Mouse (Mus musculus): ENCODE results near the gene Hsd17b13. TPM values are rescaled to one million over a fixed set of nuclear protein-coding genes. Genes with fewer than 3 reads are reported as not detected.
"Not testable (repeated sequence)": the region's sequence is repeated elsewhere in the genome, so short reads cannot be mapped to it uniquely, and the experiment has no call there.

The Hsd17b13 gene
- polyA plus RNA-seq, 1 experiment = 1.6 TPM

DNA sequence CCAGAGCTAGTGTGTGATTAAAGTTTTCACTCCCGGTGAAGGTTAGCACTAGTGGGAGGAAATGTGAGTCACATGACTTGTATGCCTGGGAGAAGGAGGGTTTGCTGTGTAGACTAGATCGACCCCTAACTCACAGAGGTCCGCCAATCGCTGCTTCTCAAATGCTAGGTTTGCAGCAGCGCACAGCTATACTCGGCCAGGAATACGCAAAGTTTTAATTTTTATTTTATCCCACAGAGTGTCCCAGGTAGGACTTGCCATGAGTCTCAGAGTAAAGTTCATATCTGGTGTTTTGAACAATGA lies 37.9 kb downstream of the Hsd17b13 start:
- Histone ChIP-seq H3K36me3 (ENCODE audit: control insufficient read depth, insufficient read depth, low read length) (no peaks in the 10 kb centered on the region), H3K27me3 (ENCODE audit: control insufficient read depth, insufficient read depth, low read length) (0 out of 2 replicates have a peak, but pooled peaks cover 2% of the 10 kb centered on the region), H3K4me1 (ENCODE audit: control insufficient read depth, insufficient read depth, insufficient read length) (no peaks in the 10 kb centered on the region), H3K4me3 (ENCODE audit: extremely low read depth, insufficient read depth, insufficient read length) (no peak overlapping the region), H3K27ac (ENCODE audit: insufficient read depth, low read length) (no peak overlapping the region)
- no peak for TF ChIP-seq POLR2A (IDR thresholded peaks at IDR 0.05; ENCODE audit: low read depth, low read length)
- no peak for TF ChIP-seq CTCF (IDR thresholded peaks at IDR 0.05; ENCODE audit: extremely low read depth, insufficient read depth, insufficient read length, insufficient replicate concordance)
- 70% methylated on average over 7 of the region's 7 CpGs for WGBS
- DNase-seq (ENCODE audit: low read depth in 1 of 2, low spot score in 2 of 2) = no peak

DNA sequence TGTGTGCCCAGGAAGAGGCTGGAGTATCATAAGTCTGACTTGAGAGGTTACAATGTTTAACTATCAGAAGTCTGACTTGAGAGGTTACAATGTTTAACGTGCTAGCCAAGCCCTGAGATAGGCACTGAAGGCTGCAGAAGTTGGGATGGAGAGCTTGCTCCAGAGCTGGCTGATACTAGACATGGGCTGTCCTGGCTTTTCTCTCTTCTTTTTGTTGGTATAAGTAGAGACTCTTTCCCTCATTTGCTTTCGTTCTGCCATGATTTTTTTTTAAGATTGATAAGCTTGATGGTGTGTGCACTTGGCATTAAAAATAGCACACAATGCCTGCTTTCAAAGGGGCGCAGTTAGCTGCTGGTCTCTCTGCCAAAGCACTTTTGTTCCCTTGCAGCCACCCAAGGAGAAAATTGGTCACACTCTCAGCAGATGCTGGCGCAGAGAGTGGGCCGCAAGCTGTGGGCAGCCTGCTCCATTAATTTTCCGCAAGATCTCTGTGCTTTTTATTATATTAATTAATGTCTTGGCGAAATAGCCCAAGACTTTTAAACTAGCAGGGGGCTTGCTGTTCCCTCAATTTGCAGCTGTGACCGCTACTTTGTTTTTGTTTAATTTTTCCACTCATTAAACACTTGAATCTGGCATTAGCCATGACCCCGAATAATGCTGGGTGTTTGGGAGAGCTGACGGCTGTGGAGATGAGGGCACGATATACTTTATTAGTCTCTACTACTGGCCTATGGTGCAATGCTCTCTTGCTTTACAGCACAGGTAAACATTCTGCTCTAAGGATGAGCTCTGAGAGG lies 38.5 kb downstream of the Hsd17b13 start:
- 0 out of 2 replicates have a peak, but pooled peaks cover 2% of the 10 kb centered on the region for H3K27me3 ChIP-seq (ENCODE audit: control insufficient read depth, insufficient read depth, low read length)
- DNase-seq (ENCODE audit: low read depth in 1 of 2, low spot score in 2 of 2) = no peak
- TF ChIP-seq POLR2A (IDR thresholded peaks at IDR 0.05; ENCODE audit: low read depth, low read length) (no peak), CTCF (IDR thresholded peaks at IDR 0.05; ENCODE audit: extremely low read depth, insufficient read depth, insufficient read length, insufficient replicate concordance) (no peak)
- no peaks in the 10 kb centered on the region for H3K4me1 ChIP-seq (ENCODE audit: control insufficient read depth, insufficient read depth, insufficient read length)
- no peak overlapping the region for H3K27ac ChIP-seq (ENCODE audit: insufficient read depth, low read length)
- H3K36me3 ChIP-seq (ENCODE audit: control insufficient read depth, insufficient read depth, low read length) = no peaks in the 10 kb centered on the region
- H3K4me3 ChIP-seq (ENCODE audit: extremely low read depth, insufficient read depth, insufficient read length) = no peak overlapping the region
- 88% methylated on average over 11 of the region's 11 CpGs for WGBS

DNA sequence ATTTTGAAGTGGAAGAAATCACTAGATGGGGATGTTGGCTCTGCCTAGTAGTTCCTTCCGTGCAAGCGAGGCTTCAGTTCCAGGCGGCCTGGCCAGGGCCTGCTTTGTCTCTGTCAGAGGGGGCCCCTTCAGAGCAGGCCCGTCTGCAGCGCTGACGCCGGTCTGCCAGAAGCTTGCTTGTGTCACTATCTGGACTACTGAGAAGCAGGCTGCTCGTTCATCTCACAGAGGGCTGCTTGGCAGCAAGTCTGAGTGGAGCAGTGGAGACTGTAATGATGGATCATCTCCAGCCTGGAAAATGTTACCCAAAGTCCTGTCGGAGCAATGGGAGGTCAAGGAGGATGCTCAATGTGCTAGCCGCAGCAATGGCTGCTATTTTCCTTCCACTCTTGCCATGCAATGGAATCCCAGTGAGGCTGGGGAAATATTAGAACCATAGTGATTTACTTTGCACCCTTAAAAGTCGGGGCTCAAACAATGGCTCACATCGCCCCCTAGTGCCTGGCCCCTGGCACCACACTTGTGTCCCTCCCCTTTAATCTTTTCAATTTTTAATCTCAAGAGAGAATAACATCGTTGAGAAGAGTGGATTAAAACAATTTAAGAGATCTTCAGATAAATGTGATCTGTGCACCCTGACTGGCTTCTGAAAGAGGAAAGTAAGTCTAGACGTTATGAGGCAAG lies 40.2 kb downstream of the Hsd17b13 start:
- TF ChIP-seq CTCF (IDR thresholded peaks at IDR 0.05; ENCODE audit: extremely low read depth, insufficient read depth, insufficient read length, insufficient replicate concordance) (peak; percentile 54; the same call in 1 of the 2 replicates), POLR2A (IDR thresholded peaks at IDR 0.05; ENCODE audit: low read depth, low read length) (no peak)
- Histone ChIP-seq H3K4me3 (ENCODE audit: extremely low read depth, insufficient read depth, insufficient read length) (no peak overlapping the region), H3K27ac (ENCODE audit: insufficient read depth, low read length) (no peak overlapping the region), H3K27me3 (ENCODE audit: control insufficient read depth, insufficient read depth, low read length) (0 out of 2 replicates have a peak, but pooled peaks cover 2% of the 10 kb centered on the region), H3K4me1 (ENCODE audit: control insufficient read depth, insufficient read depth, insufficient read length) (no peaks in the 10 kb centered on the region), H3K36me3 (ENCODE audit: control insufficient read depth, insufficient read depth, low read length) (no peaks in the 10 kb centered on the region)
- peak in 1 of 2 experiments; percentile 8 for DNase-seq (ENCODE audit: low read depth in 1 of 2, low spot score in 2 of 2)
- 64% methylated on average over 14 of the region's 14 CpGs for WGBS

DNA sequence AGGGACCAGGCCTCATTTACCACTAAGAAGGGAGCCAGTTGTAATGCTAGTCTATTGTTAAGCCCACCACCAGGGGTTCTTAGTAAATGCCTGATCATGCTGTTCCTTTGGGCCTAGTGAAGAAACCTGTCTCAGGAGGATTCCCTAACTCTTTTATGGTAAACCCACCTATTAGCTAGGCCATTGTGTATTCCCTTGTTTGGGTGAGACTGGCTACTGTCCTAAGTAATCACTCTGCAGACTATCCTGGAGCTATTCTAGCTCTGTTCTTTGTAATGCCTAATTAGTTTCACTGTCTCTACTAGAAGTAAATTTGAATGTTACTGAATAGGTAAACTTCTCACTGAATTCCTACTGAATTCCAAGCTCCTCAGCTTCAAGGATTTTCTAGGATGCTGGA lies 45.3 kb downstream of the Hsd17b13 start:
- H3K36me3 ChIP-seq (ENCODE audit: control insufficient read depth, insufficient read depth, low read length); H3K4me3 ChIP-seq (ENCODE audit: extremely low read depth, insufficient read depth, insufficient read length); H3K4me1 ChIP-seq (ENCODE audit: control insufficient read depth, insufficient read depth, insufficient read length); H3K27me3 ChIP-seq (ENCODE audit: control insufficient read depth, insufficient read depth, low read length); H3K27ac ChIP-seq (ENCODE audit: insufficient read depth, low read length); DNase-seq (ENCODE audit: low read depth in 1 of 2, low spot score in 2 of 2): not testable (repeated sequence)

DNA sequence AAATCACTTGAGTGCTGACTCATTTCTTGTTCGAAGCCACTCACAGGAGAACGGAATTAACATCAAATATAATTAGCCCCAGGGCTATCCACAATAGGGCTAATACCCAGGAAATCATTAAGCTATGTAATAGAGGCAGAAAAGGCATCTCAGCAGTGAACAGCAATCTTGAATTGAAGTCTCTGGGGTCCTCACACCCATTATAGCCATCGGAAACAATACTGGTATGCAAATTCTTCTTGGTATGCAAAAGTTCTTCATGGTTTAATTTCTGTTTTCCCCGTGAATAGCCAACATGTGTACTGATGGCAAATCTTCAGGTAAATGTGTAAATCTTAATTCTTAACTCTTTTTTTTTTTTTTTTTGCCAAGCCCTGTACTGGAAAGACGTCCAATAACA lies 46.7 kb downstream of the Hsd17b13 start:
- Histone ChIP-seq H3K4me3 (ENCODE audit: extremely low read depth, insufficient read depth, insufficient read length) (no peak overlapping the region), H3K27me3 (ENCODE audit: control insufficient read depth, insufficient read depth, low read length) (no peaks in the 10 kb centered on the region), H3K4me1 (ENCODE audit: control insufficient read depth, insufficient read depth, insufficient read length) (no peaks in the 10 kb centered on the region; the same call in 1 of the 2 replicates), H3K27ac (ENCODE audit: insufficient read depth, low read length) (no peak overlapping the region), H3K36me3 (ENCODE audit: control insufficient read depth, insufficient read depth, low read length) (no peaks in the 10 kb centered on the region)
- 45% methylated on average over 5 of the region's 5 CpGs for WGBS
- no peak for DNase-seq (ENCODE audit: low read depth in 1 of 2, low spot score in 2 of 2)
- TF ChIP-seq CTCF (IDR thresholded peaks at IDR 0.05; ENCODE audit: extremely low read depth, insufficient read depth, insufficient read length, insufficient replicate concordance) (no peak), POLR2A (IDR thresholded peaks at IDR 0.05; ENCODE audit: low read depth, low read length) (no peak)

DNA sequence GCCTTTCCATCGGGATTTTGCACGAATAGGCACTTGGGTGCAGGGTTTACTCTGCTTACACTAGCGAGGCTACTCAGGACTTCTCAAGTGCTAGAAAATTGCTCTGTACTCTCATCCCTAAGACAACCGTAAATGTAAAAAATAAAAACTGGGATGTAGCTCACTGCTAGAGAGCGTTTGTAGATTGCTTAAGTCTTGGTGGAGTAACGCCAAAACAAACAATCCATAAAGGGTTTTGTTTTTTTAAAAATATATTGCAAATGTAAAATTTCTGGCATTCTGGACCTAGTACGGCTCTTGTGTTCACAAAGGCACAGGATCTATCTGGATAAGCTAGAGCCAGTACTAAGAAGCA lies 49.0 kb downstream of the Hsd17b13 start:
- H3K27me3 ChIP-seq (ENCODE audit: control insufficient read depth, insufficient read depth, low read length) = no peaks in the 10 kb centered on the region
- H3K36me3 ChIP-seq (ENCODE audit: control insufficient read depth, insufficient read depth, low read length) = no peaks in the 10 kb centered on the region
- no peaks in the 10 kb centered on the region; the same call in 1 of the 2 replicates for H3K4me1 ChIP-seq (ENCODE audit: control insufficient read depth, insufficient read depth, insufficient read length)
- TF ChIP-seq POLR2A (IDR thresholded peaks at IDR 0.05; ENCODE audit: low read depth, low read length) (no peak), CTCF (IDR thresholded peaks at IDR 0.05; ENCODE audit: extremely low read depth, insufficient read depth, insufficient read length, insufficient replicate concordance) (no peak)
- H3K4me3 ChIP-seq (ENCODE audit: extremely low read depth, insufficient read depth, insufficient read length) = no peak overlapping the region
- H3K27ac ChIP-seq (ENCODE audit: insufficient read depth, low read length) = no peak overlapping the region
- WGBS = 91% methylated on average over 7 of the region's 7 CpGs
- no peak for DNase-seq (ENCODE audit: low read depth in 1 of 2, low spot score in 2 of 2)
